Mouse (Mus musculus) kidney, adult 8-10 months (tissue): Measurements from ENCODE around the gene Gm11487.
"Not testable (repeated sequence)": the region's sequence is repeated elsewhere in the genome, so short reads cannot be mapped to it uniquely, and the experiment has no call there.

Experiments used
- DNase-seq, 2 experiments: peaks; one replicate each; pipeline ENCODE4 v3.0.0; 2022

Gm11487 gene

DNA sequence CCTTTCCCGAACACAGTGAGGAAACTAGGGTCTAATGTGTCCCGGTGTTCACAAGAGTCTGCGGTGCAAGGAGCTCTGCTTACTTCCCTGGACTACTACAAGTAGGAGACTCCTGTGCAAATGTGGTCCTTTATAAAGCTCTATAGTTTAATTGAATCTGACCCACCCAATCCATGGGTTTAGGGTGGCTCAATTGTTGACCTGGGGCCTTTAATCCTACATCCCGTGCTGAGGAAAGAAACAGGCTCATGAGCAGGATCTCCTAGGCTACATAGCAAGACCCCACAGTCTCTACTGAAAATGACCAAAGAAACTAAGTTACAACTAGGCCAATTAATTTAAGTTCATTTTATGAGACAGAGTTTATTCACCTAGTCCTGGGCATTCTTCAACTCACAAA lies at the start of gene Gm11487:
TSS of gene Gm11487 (minus strand) at position 101 of the 400 bp plus-strand sequence.
- not testable (repeated sequence) for DNase-seq

DNA sequence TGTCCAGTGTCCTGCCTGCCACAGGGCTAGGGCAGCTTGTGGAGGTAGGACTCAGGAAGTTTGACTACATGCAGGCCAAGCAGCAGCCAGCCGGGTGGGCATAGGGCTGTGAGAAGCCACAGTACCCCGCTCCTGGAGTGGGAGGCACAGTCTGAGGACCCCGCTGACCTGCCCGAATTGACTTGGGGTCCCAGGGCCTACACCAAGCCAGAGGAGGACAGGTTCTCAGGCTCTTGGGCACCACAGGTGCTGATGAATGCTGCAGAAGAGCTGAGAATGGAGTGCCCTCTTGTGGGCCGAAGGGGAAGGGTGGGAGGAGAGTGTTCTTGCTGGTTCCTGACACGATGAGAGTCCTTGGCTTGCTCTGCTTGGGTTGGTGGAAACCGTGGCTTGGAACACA lies 39.8 kb upstream of the Gm11487 start:
- DNase-seq = peak; percentile 8 to 33

DNA sequence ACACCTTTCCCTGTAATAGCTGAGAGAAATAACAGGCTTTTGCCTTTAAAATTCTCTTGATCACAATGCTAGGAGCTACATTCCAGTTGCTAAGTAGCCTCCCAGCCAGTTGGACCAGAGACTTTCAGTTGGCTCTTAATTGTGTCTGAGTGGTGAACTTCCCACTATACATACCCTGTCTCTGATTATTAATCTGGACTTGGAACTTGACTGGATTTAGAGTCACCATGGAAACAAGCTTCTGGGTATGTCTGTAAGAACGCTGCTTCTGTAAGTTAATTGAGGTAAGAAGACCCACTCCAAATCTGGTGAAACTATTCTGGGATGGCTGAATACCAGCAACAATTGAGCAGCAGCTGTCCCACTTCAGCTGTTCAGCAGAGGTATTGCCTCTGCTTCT lies 37.7 kb upstream of the Gm11487 start:
- DNase-seq = no peak

DNA sequence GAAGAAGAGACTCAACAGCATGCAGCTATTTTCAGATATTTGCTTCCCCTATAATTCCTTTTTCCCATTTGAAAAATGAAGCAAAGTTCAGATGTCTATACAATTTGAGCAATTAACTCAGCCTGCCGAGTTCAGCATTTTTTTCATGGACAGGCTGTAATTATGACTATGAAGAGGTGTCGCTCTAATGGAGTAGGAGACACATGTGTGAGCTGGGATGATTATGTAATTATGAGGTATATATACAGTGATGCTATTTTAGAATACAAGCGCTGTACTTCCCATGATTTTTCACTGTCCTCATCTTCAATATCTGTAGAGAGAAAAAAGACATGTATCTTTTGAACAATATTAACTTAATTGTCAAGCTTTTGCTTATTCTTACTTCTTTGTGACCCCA lies 21.0 kb upstream of the Gm11487 start:
- DNase-seq = no peak

DNA sequence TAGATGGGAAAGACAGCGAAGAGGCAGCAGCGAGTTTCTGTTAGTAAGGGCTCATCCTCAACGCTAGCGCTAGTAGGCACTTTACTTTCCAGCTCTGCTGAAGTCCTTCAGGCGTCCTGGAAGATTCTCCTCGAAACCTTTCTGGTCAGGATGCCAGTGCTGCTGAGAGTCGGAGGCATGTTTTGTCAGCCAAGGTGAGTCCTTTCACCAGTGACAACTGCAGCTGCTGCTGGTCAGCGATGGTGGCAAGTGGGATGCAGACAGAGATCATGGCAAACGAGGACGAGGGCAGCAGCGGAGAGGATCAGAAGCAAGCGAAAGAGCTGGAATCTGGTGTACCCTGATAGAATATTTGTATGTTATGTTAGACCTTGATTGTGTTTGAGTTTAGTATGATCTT lies 18.2 kb upstream of the Gm11487 start:
- no peak for DNase-seq

DNA sequence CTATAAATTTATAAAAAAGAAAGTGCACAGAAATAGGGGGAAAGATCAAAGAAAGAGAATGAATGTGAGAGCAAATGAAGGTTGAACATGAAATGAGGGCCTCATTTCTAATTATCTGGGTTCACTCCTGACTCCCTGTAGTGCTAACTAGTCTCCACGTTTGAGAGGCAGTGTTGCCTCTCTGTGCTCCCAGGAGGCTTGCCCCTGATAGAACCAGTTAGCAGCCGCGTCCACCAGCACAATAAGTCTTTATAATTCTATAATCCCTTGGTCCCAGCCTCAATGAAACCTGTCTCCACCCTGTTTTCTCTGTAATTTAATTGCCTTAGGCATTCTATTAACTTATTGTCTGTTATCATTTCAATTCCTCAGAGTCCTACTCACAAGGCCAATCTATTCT lies 38.3 kb downstream of the Gm11487 start:
- no peak for DNase-seq
